Mouse (Mus musculus) retina, adult 2 months (tissue): ENCODE results near the gene Fmnl2.

Source experiments
- DNase-seq: peaks from one replicate; pipeline ENCODE4 v3.0.0-alpha.2; 2012; ENCODE audit warnings: low read depth, low spot score

Gene Fmnl2

DNA sequence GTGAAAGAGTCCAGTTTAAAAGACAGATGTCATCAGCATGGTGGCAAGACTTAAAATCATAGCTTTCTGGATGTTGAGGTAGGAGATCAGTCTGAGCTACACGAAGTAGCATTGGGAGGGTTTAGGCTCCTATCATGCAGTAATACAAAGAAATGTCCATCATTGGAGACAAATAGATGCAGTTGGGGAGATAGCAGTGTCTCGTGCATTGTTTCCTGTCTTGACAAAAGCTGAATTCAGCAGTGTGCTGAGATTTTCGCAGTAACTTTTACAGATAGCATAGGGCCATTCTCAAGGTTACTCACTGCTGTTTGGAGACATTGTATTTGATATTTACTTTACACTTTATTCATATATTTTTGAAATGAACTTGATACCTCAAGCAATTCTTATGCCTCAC, 128.7 kb downstream of the Fmnl2 start:
- no peak for DNase-seq

DNA sequence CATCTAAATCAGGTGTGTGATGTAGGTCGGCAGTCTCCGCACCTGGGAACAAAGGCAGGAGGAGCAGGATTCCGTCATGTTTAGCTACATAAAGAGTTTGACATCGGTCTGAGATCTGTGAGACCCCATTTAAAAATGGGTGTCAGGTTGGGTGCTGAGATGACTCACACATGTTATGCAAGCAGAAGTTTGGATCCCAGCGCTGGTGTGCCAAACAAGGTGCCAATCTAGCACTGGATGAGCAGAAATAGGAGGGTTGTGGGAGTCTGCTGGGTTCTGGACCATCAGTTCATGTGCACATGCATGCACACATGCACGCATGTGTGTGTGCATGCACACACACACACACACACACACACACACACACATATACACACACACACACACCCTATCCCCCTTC, 129.4 kb downstream of the Fmnl2 start:
- DNase-seq, result no peak

DNA sequence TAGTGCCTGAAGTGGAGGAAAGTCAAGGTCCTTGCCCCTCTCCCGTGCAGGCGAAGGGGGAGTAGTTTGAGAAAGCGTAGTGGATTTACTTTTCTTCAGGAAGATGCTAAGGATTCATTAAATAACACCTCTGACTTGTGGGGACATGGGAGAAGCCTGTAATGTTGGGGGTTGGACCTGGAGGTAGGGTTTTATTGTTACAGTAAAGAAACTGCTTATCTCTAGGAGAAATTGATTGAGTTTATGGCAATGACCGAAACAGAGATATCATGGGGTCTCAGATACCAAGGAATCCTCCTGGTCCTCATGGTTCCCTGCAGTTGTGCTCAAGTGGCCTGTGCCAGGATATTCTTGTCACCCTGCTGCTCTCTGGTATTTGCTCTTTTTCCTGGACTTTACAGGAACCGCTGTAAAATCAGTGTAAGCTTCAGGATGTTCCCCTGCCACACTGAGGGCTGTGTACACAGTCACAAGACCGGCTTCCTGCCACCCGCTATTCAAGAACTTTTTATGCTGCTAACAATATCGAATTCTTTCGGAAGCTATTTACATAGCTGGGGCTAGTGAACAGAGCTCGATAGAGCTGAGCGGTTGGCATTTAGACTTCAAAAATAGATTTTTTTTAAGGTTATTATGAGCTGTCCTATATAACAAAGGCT, 130.1 kb downstream of the Fmnl2 start:
- no peak for DNase-seq

DNA sequence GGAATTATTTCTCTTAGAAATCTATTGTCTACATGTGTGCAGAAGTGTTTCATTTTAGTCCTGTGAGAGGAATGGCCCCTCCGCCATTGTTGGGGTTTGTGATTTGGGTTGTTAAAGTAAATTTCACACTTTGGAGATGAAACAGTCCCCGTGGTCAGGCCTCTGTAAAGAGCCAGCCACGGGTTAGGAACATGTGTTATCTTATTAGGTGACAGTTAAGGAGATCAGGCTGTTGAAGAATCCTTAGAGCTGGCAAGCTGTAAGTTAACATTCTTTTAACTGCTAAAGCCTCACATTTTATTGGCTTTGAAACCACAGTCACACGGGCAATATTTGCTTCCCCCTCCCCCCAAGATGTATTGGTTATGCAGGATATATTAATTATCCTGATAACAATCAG, 131.7 kb downstream of the Fmnl2 start:
- DNase-seq, result no peak

DNA sequence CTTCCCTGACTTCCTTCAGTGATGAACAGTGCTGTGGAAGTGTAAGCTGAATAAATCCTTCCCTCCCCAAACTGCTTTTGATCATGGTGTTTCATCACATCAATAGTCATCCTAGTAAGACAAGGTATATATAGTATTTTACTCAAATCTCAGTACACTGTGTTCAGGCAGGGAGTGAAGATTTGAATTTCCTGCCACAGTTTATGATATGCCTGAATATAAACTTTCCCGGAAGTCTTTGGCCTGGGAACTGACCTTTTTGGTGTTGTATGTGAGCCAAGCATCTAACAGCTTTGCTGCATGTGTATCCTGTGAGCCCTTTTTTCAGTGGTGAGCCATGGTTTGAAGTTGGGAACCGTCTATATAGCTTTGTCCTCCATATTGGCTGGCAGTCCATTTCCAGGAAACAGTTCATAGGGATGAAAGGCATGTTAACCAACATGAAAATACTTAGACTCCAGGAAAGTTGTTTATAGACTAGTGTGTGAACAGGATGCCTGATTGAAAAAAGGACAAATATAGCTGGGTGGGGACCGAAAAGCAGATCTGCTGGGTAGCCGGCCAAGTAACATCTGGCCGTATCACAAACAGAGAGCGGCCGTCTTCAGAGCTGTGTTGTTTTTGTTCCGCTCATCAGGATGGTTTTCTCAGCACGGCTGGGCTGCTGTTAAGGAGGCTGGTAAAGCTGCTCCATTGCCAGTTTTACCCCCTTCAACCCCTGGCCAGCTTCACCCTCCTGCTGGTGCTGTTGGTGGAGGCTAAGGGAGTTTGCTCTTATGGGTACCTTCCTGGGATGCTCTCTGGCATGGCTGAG, 133.4 kb downstream of the Fmnl2 start:
- DNase-seq, result no peak

DNA sequence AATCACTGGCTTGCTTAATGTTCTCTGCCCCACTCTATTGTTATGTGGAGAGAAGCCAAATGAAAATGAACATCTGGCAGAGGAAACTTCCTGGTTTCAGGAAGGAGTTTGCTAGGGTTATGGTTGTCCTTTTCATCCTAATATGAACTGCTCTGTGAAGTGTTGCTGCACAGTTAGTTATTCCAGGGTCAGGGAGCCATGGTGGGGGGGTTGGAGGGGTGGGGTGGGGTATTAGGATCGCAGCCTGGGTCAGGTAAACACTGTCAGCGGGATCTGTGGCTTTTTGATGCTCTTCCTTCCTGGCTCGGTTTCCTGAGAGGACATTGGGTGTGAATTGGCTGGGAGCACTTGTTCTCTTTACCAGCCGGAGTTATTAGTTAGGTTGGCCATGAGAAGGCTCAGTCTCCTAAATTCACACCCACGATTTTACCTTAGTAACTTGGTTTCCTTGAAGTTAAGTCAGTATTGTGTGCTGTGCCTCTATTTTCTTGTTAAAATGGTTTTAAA, 134.1 kb downstream of the Fmnl2 start:
- no peak for DNase-seq

DNA sequence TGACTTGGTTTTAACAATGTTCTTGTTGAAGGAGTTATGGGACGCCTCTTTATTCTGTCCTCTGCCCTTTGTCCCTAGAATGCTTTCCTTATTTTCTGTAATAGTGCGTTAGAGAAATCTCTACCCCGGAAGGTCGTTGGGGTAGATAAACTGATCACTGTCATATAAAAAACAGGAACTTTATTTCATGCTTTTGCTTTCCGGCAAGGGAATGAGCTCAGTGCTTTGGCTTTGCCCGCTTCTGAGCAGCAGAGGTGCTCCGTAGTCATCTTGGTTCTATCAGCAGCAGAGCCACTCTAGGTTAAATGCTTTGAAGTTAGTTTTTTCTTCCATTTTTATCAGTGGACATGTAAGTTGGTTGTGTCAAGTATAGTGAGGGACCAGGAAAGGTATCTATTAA, 135.6 kb downstream of the Fmnl2 start:
- DNase-seq, result no peak

DNA sequence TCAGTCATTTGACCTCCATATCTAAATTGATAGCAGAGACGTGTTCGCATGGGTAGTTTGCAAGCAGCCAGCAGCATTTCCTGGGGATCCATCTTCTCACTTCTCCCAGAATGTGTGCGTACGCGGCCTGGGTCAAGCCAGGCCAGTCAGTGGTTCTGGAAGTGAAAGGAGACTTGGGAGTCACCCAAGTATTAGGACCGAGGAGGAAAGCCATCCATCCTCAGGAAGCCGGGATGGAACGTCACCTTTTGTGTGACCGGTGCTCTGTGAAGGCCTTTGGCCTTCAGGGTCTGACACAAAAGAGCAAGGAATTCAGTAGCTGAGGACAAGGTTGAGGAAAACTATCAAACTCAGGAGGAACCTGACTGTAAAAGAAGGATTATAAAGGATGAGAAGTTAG, 136.9 kb downstream of the Fmnl2 start:
- DNase-seq, result no peak

DNA sequence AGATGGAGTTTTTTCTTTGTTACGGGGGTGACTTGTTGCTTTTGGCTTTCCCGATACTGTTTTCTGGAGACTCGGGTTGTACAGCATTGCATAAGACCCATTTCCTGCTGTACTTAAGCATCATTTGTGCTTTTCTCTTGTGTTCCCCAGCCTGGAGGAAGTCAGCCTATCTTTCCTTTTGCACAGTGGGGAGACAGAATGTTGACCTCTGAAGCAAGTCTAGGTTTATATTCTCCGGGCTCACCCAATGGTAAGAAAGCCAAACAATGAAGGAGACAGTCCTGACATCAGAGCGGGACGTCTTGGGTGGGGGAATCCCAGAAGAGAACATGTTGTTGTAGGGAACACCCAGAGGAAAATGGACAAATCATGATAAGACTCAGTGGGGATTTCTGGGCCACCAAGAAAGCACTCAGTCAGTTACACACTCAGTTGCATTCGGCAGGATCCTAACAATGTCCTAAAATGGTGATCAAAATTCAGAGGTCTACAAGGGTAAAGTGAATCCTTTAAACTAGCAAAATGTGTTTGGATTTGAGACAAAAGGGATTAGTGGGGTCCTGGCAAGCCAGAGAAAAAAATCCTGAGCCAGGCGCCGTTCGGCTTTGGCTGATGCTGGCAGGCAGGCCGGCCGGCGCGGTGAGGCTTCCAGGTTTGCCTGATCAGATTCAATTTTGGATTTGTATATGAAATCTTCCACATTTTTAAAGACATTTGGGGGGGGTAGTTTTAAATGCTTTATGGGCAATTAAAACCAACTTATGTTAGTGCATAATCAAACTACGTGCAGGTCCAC, 140.5 kb downstream of the Fmnl2 start:
- no peak for DNase-seq

DNA sequence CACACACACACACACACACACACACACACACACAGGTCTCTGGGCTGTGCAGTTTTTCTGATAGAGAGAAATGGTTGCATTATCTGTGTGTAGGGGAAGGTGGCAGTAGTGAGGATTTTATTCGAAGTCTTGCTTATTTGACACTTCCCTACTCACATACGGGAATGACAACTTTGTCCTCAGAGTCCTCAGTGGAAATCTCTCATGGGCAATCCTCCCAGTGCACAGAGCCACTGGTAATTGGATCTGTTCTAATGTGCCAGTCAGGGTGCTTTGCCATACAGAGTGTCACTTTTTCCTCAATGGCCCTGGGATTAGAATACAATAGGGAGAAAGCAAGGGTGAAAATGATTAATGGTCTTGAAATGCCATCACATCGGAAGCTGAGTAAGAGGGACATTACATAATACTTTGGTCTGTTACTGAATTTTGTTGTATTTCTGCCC, 141.9 kb downstream of the Fmnl2 start:
- no peak for DNase-seq

DNA sequence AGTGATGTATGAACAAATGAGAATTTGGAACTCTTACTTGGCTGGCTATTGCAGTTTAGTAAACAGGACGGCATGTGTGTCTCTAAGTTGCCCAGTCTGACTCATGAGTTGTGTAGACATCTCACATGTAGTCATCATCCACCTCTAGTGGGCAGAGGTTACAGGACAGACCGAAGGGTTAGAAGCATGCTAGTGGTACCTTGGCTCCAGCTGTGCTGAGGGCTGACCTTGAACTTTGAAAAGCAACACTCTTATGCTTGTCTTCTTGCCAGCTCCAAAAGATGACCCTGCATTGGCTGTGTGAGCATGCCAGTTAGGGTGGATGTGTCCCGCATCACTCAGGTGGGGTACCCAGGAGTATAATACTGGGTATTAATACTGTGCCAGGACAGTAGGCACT, 142.8 kb downstream of the Fmnl2 start:
- no peak for DNase-seq

DNA sequence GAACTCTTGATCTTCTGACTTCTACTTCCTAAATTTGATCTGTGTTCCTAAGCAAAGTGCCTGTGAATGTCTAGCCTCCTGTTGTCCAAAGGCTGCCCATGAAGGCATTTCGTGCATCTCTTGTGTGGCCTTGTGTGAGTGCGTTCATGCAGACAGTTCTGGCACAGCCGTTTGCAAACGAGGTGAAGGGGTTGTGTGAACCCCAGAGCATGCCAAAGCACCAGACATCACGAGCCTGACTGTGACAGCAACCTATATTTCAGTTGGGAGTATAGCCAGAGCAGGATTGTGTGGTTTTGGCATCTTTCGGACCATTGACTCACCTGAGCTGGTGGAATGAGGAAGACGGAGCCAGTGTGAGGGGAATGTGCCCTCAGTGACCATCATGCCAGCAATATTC, 148.5 kb downstream of the Fmnl2 start:
- DNase-seq, result no peak

DNA sequence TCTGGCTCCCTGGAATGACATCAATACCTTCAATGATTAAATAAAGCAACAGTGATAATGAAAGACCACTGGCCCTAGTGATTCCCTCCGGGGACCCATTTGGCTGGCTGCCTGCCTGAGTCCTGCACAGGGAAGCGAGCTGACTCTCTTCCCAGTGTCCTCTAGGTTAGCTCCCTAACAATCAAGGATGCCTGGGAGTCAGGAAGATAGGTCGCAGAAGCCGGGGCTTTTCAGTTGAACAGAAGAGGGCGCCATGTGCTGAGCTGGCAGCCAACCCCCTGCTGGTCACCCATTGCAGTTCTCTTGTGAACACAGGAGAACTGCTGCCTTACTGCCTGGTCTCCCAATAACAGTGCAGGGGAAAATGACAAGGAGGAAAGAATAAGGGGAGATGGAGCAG, 149.5 kb downstream of the Fmnl2 start:
- DNase-seq, result no peak

DNA sequence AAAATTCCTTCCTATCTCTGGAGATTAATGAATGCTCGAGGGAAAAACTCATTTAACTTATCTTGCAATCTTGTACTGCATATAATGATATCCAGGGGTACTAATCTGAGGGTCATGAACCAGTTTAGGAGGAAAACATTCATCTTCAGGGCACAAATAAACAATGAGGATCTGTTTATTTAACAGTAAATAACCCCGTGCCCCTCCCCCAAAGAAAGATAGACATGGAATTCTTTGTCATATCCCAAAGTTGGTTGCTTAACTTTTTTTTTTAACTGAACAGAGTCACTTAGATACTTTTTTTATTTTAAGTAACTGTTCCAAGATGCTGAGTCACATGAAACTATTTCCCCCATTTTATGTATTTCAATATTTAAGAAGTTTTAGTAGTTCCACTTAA, 155.4 kb downstream of the Fmnl2 start:
- no peak for DNase-seq

DNA sequence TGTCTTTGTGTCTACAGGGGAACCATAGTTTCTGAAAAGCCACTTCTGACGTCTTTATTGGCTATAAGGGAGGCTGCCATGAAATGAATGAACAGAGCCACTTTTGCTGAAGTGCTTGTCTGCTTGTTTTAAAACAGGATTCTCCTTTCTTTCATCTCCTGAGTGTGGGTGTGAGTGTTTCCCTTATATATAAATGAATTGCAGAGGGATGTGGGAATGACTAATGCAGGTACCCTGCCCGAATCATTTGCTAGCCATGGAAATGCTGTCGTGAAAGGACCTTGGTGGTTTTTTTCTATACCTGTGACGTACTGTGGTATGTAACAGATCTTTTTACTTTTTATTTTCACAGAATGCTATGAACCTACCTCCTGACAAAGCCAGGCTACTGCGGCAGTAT, 156.8 kb downstream of the Fmnl2 start:
- DNase-seq, result no peak

DNA sequence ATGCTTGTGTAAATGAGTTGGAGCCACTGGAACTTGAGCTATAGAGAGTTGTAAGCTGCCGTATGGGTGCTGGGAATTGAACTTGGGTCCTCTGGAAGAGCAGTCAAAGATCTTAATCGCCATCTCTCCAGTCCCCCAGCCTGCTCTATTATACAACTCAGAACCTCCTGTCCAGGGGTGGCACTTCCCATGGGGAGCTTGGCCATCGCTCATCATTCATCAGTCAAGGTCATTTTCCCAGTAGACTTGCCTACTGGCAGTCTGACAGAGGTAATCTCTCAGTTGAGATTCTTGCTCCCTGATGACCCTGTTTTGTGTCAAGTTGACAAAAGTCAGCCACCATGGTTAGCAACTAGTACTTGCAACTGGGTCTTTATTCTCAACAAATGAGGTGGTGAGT, 165.3 kb downstream of the Fmnl2 start:
- DNase-seq, result no peak

DNA sequence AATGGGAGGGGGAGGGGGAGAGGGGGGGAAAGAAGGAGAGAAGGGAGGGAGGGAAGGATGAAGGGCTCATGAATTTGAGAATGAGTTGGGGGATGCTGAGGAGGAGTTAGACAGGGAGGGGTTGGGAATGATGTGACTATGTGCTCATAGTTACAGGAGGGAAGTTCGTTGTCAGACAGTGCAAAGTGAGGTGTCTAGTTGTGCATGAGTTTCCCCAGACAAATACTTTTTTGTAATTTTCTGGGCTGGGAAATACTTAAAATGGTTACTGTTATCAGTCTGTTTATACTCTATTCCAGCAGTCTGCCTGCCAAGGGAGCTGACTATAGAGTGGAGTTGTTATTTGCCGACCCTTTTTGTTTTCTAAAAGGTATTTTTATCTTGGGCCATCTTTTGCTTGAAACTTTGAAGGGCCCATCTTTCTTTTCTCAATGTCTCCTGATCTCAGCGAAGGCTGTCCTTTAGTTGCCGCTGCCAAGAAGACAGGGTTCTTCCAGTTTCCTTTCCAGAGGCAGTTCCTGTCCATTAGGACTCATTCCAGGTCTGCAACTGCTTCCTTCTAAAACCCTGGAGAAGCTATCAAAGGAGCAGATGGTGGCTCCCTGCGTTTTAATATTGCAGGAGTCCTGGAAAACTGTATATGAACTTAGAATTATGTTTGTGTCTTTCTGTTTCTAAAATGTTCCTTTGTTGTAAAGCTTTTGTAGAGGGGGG, 168.6 kb downstream of the Fmnl2 start:
- no peak for DNase-seq

DNA sequence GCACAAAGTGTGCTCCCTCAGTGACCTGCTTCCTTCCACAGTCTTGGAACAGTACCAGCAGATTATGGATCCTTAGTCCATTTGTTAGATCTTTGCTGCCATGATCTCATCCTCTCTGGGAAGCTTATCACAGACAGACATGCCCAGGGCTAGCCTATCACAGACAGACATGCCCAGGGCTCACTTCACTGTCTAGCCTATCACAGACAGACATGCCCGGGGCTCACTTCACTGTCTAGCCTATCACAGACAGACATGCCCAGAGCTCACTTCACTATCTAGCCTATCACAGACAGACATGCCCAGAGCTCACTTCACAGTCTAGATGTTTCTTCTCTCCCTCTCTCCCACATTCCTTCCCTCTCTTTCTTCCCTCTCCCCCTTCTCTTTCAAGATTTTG, 171.2 kb downstream of the Fmnl2 start:
- DNase-seq, result no peak

DNA sequence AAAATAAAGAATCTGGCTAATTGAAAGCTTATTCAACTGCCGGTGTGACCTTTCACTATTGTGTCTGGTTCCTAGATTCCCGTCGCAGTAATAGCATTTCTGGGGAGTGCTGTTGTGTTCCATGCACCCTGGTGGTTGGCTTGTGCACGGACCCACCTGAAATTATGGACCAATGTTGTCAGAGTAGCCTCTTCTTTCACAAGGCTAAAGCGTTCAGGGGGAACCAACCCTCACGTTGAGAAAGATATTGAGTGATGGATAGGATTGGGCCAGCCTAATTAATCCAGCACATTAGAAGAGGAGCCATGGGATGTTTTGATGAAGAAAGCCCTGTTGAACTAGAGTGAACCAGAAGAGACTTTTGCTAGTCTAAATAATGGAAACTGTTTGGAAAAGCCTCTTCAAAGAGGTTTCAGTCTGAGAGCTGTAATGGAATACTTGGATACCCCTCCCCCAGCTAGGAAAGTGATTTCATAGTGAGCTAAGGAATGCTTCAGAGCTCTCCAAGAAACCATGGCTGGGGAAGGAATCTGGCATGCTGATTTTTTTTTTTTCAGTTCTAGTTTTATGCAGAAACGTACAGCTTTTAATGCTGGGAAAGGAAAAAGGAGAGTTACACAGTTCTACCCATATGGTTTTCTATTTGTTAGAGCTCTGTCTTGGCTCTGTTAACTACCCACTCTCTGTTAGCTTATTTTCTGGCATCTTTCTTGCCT, 172.2 kb downstream of the Fmnl2 start:
- no peak for DNase-seq

DNA sequence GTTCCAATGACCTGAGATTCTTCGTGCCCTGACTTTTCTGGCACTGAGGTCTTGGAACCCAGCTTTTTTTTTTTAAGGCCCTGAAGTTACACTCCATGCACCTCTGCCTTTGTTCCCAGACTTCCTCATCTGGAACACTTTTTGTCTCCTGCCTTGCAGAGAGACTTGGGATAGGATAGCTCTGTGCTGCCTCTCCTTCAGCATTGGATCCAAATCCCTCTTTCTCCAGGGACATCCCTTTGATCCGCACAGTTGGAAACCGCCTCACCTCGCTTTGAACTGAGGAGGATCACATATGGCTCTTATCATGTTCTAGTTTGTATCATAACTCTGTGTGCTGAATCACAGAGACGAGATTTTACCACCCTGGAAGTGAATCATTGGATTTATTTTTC, 172.8 kb downstream of the Fmnl2 start:
- no peak for DNase-seq

DNA sequence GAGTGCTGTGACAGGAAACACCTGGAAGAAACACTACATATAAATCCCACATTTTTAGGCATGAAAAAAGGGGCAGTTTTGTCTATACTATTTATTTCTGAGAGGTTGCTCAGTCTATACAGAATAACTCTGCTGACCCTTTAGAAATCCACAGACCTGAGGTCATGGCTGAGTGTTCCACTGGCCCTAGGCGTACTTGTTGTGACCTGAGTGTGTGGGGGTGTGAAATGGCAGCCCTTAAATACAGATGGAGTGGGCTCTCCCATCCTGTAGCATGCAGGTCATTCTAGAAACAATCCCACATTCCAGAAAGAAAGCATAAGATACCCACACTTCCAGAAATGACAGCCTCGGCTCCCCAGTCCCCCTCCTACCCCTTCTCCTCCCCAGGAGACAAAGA, 180.6 kb downstream of the Fmnl2 start:
- DNase-seq, result no peak
